Mouse (Mus musculus) erythroblast, embryonic 14.5 days (primary cell): ENCODE measurements at regions not wholly inside any gene's neighbourhood (a gene's known extent, or its start where the extent isn't known, plus 50 kb on each side); places are given as distances from the start of the nearest gene placed in this dataset.

Source experiments
- GATA1 ChIP-seq: IDR thresholded peaks from 2 replicates; pipeline ENCODE4 v1.6.1; 2012; ENCODE audit warnings: low read length, inconsistent platforms, mixed read lengths
- TAL1 ChIP-seq: IDR thresholded peaks from 3 replicates; pipeline ENCODE4 v1.6.1; 2012; ENCODE audit warnings: low read length, inconsistent platforms, mixed read lengths

GRCm38 (mm10) chr17:84048533-84048932, 139.2 kb downstream of the Zfp36l2 start:
- TF ChIP-seq GATA1 (no peak), TAL1 (no peak)
